Mouse (Mus musculus) C2C12 (cell line): ENCODE measurements around the gene Gm21976.

Source experiments
- CEBPB ChIP-seq: IDR thresholded peaks from one replicate; pipeline ENCODE4 v1.6.1; 2011; ENCODE audit warnings: low read depth, mild to moderate bottlenecking, control low read depth, moderate library complexity
- CTCF ChIP-seq: IDR thresholded peaks from one replicate; pipeline ENCODE4 v1.5.1; 2011; ENCODE audit not compliant: control insufficient read depth, insufficient read depth, insufficient read length
- MAX ChIP-seq: IDR thresholded peaks from one replicate; pipeline ENCODE4 v1.6.1; 2011; ENCODE audit warnings: mild to moderate bottlenecking, control low read depth
- MYOD1 ChIP-seq: IDR thresholded peaks from one replicate; pipeline ENCODE4 v1.6.1; 2011; ENCODE audit warnings: low read depth; ENCODE audit not compliant: control insufficient read depth, insufficient read length
- MYOG ChIP-seq: IDR thresholded peaks from one replicate; pipeline ENCODE4 v1.6.1; 2011; ENCODE audit not compliant: control insufficient read depth, insufficient read length; ENCODE audit errors: extremely low read depth

- no peak for TF ChIP-seq CTCF
- TF ChIP-seq CEBPB: no peak
- TF ChIP-seq MYOG: no peak
- TF ChIP-seq MAX: no peak
- no peak for TF ChIP-seq MYOD1
Observed at GRCm38 (mm10) chr13:98313631-98314030, 33.9 kb downstream of the Gm21976 start.
